In genomic region chr9:54863363-54864281, GRCm38 (mm10) we compare ENCODE assay signal across 8 mouse cellular contexts. TPM values are rescaled to one million over a fixed set of nuclear protein-coding genes. Genes with fewer than 3 reads are reported as not detected.
DNase-seq lines count a peak whose midpoint lies in the region; ATAC-seq lines count a peak whose summit lies in the region.

TSS of gene Ireb2 (plus strand) at chr9:54863789.

- H3K9me3 ChIP-seq in hindbrain, embryonic 16.5 days (ENCODE audit: control insufficient read depth, low read length) = no peaks in the 10 kb centered on the region

- H3K27ac ChIP-seq in hindbrain, embryonic 16.5 days (ENCODE audit: low read depth, low read length) = peak within 1 kb of the TSS; percentile 96
- peak within 1 kb of the TSS; percentile 28 for H3K27ac ChIP-seq in macrophage

- peak within 1 kb of the TSS; percentile 100 for H3K4me3 ChIP-seq in hindbrain, embryonic 16.5 days (ENCODE audit: low read length)
- peak within 1 kb of the TSS; percentile 75 for H3K4me3 ChIP-seq in macrophage (ENCODE audit: inconsistent target)

- under 1% methylated on average over 70 of the region's 72 CpGs for WGBS in hindbrain, embryonic 16.5 days
- under 1% methylated on average over 63 of the region's 72 CpGs for WGBS in macrophage (ENCODE audit: missing documents)

- peak; percentile 99 for ATAC-seq in hindbrain, embryonic 16.5 days

- H3K4me2 ChIP-seq in hindbrain, embryonic 16.5 days (ENCODE audit: low read length) = peak within 1 kb of the TSS; percentile 79

- DNase-seq in T-cell, adult 2 months (ENCODE audit: low spot score) = peak; percentile 99
- peak; percentile 99 to 100 for DNase-seq in cerebellum, postnatal 36 days
- peak; percentile 99 for DNase-seq in gastrocnemius, adult 18-20 months (ENCODE audit: low spot score)
- peak; percentile 99 for DNase-seq in left cerebral cortex, adult 18-20 months (ENCODE audit: low spot score in 2 of 2)
- DNase-seq in right cerebral cortex, adult 18-20 months = peak; percentile 98
- peak; percentile 97 for DNase-seq in urinary bladder, postnatal 10 days (ENCODE audit: low spot score)

- H3K27me3 ChIP-seq in hindbrain, embryonic 16.5 days (replicated peaks; ENCODE audit: control insufficient read depth, insufficient read depth, low read length) = no peaks in the 10 kb centered on the region

- H3K79me2 ChIP-seq in macrophage (ENCODE audit: inconsistent target) = peaks cover 51% of the 10 kb centered on the region

- peaks cover 8% of the 10 kb centered on the region; the same call in 1 of the 2 replicates for H3K36me3 ChIP-seq in hindbrain, embryonic 16.5 days (ENCODE audit: control insufficient read depth, insufficient read depth, low read length)
- H3K36me3 ChIP-seq in macrophage (ENCODE audit: inconsistent target) = peaks cover 22% of the 10 kb centered on the region

- H3K9ac ChIP-seq in hindbrain, embryonic 16.5 days (ENCODE audit: low read depth, low read length) = peak within 1 kb of the TSS; percentile 100

- peaks cover 15% of the 10 kb centered on the region for H3K4me1 ChIP-seq in hindbrain, embryonic 16.5 days (ENCODE audit: control insufficient read depth, insufficient read depth, low read depth, low read length)

RNA-seq across cellular contexts. Expression of gene Ireb2, which starts in this region (rescaled TPM):
- total RNA-seq in gastrocnemius, adult 18-20 months (2021) = 10 to 100 TPM; 16.6 to 17.7 TPM
- 28.1 and 34.7 TPM in 2 replicates for polyA plus RNA-seq in hindbrain, embryonic 16.5 days (2015; fragmentation: Nextera tagmentation; extraction: Ambion mirVana)
- total RNA-seq in left cerebral cortex, adult 18-20 months (2021) = 10 to 100 TPM; 48.4 to 53.5 TPM
- 100 to 1,000 TPM in 14 of 26 experiments, 10 to 100 TPM in 12; 55.6 to 117 (median 101) TPM for total RNA-seq in macrophage (2018; cell fraction: chromatin; rRNA removed)
- total RNA-seq in macrophage (2018; cell fraction: cytosol; rRNA removed) = 10 to 100 TPM; 26.7 to 39.9 (median 33.8) TPM
- total RNA-seq in macrophage (2018; cell fraction: nucleus; rRNA removed) = 100 to 1,000 TPM in 2 of 26 experiments, 10 to 100 TPM in 24; 46.6 to 101 (median 69.8) TPM
- 14.5 to 26.7 TPM (median 24.9 TPM) in 3 replicates for polyA plus RNA-seq in macrophage (2018)

Comparison
In these comparisons a context has a peak if more than half of its experiments do, and no peak if none do; other contexts are left out.
1. Peak in every context shown above with its lines: DNase-seq, ATAC-seq, H3K4me3 ChIP-seq and H3K27ac ChIP-seq.